Mouse (Mus musculus) heart, adult 18-20 months (tissue): ENCODE data around the gene Hnrnpa2b1. TPM values are rescaled to one million over a fixed set of nuclear protein-coding genes. Genes with fewer than 3 reads are reported as not detected.

Experiments used
- DNase-seq, 2 experiments: peaks; one replicate each; pipeline ENCODE4 v3.0.0; 2021 to 2022; ENCODE audit warnings: mixed read lengths in 1 of 2
- total RNA-seq, 2 experiments: library from RNA; stranded (reverse); gene quantifications; 2 replicates each; pipeline ENCODE4 v1.2.3; 2021

The Hnrnpa2b1 gene
- total RNA-seq, 2 experiments from 2014 or later = 437 to 447 TPM

GRCm38 (mm10) chr6:51417306-51417936, 52.3 kb downstream of the Hnrnpa2b1 start:
- DNase-seq = no peak

- DNase-seq = no peak
These were observed 53.3 kb downstream of the Hnrnpa2b1 start for GRCm38 (mm10) chr6:51416433-51416832.

Other genes starting within 250 kb of the Hnrnpa2b1 start
- gene Nfe2l3, start 37.2 kb downstream of the Hnrnpa2b1 start, total RNA-seq = under 1 TPM in 1 of 2 experiments, not detected in 1; 0.18 TPM
- gene Cbx3, start 466 bp upstream of the Hnrnpa2b1 start, total RNA-seq = 10 to 100 TPM; 61.9 to 63.4 TPM
- gene Snx10, start 54.0 kb upstream of the Hnrnpa2b1 start, total RNA-seq = 10 to 100 TPM; 13.9 to 15.9 TPM